Mouse (Mus musculus): Measurements from ENCODE around the gene Aida. TPM values are rescaled to one million over a fixed set of nuclear protein-coding genes. Genes with fewer than 3 reads are reported as not detected.
"Not testable (repeated sequence)": the region's sequence is repeated elsewhere in the genome, so short reads cannot be mapped to it uniquely, and the experiment has no call there.

Gene Aida
- polyA plus RNA-seq, 1 experiment, result 18.9 TPM

- no peaks in the 10 kb centered on the region for H3K27me3 ChIP-seq (ENCODE audit: control insufficient read depth, insufficient read depth, low read length)
- no peak for TF ChIP-seq CTCF (IDR thresholded peaks at IDR 0.05; ENCODE audit: control insufficient read depth, insufficient read depth, insufficient replicate concordance, low read depth, low read length)
- no peak for TF ChIP-seq POLR2A (IDR thresholded peaks at IDR 0.05; ENCODE audit: control insufficient read depth, low read depth, low read length)
- H3K4me3 ChIP-seq (ENCODE audit: control insufficient read depth, low read depth, low read length), result peak overlapping the region; percentile 92
- H3K27ac ChIP-seq (ENCODE audit: control insufficient read depth, insufficient read depth, low read depth, low read length), result peak overlapping the region; percentile 22
- peaks cover 2% of the 10 kb centered on the region; the same call in 1 of the 2 replicates for H3K36me3 ChIP-seq (ENCODE audit: control insufficient read depth, insufficient read depth, low read length)
- H3K4me1 ChIP-seq (ENCODE audit: control insufficient read depth, insufficient read depth, low read length), result no peaks in the 10 kb centered on the region
These were observed 1.1 kb downstream of the Aida start for GRCm38 (mm10) chr1:183297473-183297885.

- Histone ChIP-seq H3K4me3 (ENCODE audit: control insufficient read depth, low read depth, low read length) (peak overlapping the region; percentile 92), H3K27me3 (ENCODE audit: control insufficient read depth, insufficient read depth, low read length) (no peaks in the 10 kb centered on the region), H3K4me1 (ENCODE audit: control insufficient read depth, insufficient read depth, low read length) (no peaks in the 10 kb centered on the region), H3K36me3 (ENCODE audit: control insufficient read depth, insufficient read depth, low read length) (peaks cover 2% of the 10 kb centered on the region; the same call in 1 of the 2 replicates), H3K27ac (ENCODE audit: control insufficient read depth, insufficient read depth, low read depth, low read length) (no peak overlapping the region; the same call in 1 of the 2 replicates)
- no peak for TF ChIP-seq POLR2A (IDR thresholded peaks at IDR 0.05; ENCODE audit: control insufficient read depth, low read depth, low read length)
- no peak for TF ChIP-seq CTCF (IDR thresholded peaks at IDR 0.05; ENCODE audit: control insufficient read depth, insufficient read depth, insufficient replicate concordance, low read depth, low read length)
These were observed 1.6 kb downstream of the Aida start for GRCm38 (mm10) chr1:183297886-183298489.

GRCm38 (mm10) chr1:183299161-183299560 lies 2.8 kb downstream of the Aida start:
- H3K4me3 ChIP-seq (ENCODE audit: control insufficient read depth, low read depth, low read length), result no peak overlapping the region
- no peaks in the 10 kb centered on the region for H3K36me3 ChIP-seq (ENCODE audit: control insufficient read depth, insufficient read depth, low read length)
- H3K27me3 ChIP-seq (ENCODE audit: control insufficient read depth, insufficient read depth, low read length), result no peaks in the 10 kb centered on the region
- H3K4me1 ChIP-seq (ENCODE audit: control insufficient read depth, insufficient read depth, low read length), result no peaks in the 10 kb centered on the region
- H3K27ac ChIP-seq (ENCODE audit: control insufficient read depth, insufficient read depth, low read depth, low read length), result no peak overlapping the region
- TF ChIP-seq CTCF (IDR thresholded peaks at IDR 0.05; ENCODE audit: control insufficient read depth, insufficient read depth, insufficient replicate concordance, low read depth, low read length), result no peak
- TF ChIP-seq POLR2A (IDR thresholded peaks at IDR 0.05; ENCODE audit: control insufficient read depth, low read depth, low read length), result no peak

- Histone ChIP-seq H3K27me3 (ENCODE audit: control insufficient read depth, insufficient read depth, low read length) (no peaks in the 10 kb centered on the region), H3K27ac (ENCODE audit: control insufficient read depth, insufficient read depth, low read depth, low read length) (no peak overlapping the region), H3K4me3 (ENCODE audit: control insufficient read depth, low read depth, low read length) (no peak overlapping the region), H3K4me1 (ENCODE audit: control insufficient read depth, insufficient read depth, low read length) (no peaks in the 10 kb centered on the region), H3K36me3 (ENCODE audit: control insufficient read depth, insufficient read depth, low read length) (no peaks in the 10 kb centered on the region; the same call in 1 of the 2 replicates)
- TF ChIP-seq POLR2A (IDR thresholded peaks at IDR 0.05; ENCODE audit: control insufficient read depth, low read depth, low read length) (no peak), CTCF (IDR thresholded peaks at IDR 0.05; ENCODE audit: control insufficient read depth, insufficient read depth, insufficient replicate concordance, low read depth, low read length) (no peak)
These were observed 11.2 kb downstream of the Aida start for GRCm38 (mm10) chr1:183307555-183307954.

GRCm38 (mm10) chr1:183308476-183308875 lies 12.1 kb downstream of the Aida start:
- TF ChIP-seq CTCF (IDR thresholded peaks at IDR 0.05; ENCODE audit: control insufficient read depth, insufficient read depth, insufficient replicate concordance, low read depth, low read length), result no peak
- no peak for TF ChIP-seq POLR2A (IDR thresholded peaks at IDR 0.05; ENCODE audit: control insufficient read depth, low read depth, low read length)
- no peak overlapping the region for H3K27ac ChIP-seq (ENCODE audit: control insufficient read depth, insufficient read depth, low read depth, low read length)
- H3K36me3 ChIP-seq (ENCODE audit: control insufficient read depth, insufficient read depth, low read length), result no peaks in the 10 kb centered on the region; the same call in 1 of the 2 replicates
- no peaks in the 10 kb centered on the region for H3K27me3 ChIP-seq (ENCODE audit: control insufficient read depth, insufficient read depth, low read length)
- H3K4me3 ChIP-seq (ENCODE audit: control insufficient read depth, low read depth, low read length), result no peak overlapping the region
- H3K4me1 ChIP-seq (ENCODE audit: control insufficient read depth, insufficient read depth, low read length), result no peaks in the 10 kb centered on the region

- not testable (repeated sequence) for H3K36me3 ChIP-seq (ENCODE audit: control insufficient read depth, insufficient read depth, low read length); H3K27me3 ChIP-seq (ENCODE audit: control insufficient read depth, insufficient read depth, low read length); H3K27ac ChIP-seq (ENCODE audit: control insufficient read depth, insufficient read depth, low read depth, low read length); H3K4me1 ChIP-seq (ENCODE audit: control insufficient read depth, insufficient read depth, low read length); H3K4me3 ChIP-seq (ENCODE audit: control insufficient read depth, low read depth, low read length)
These were observed 13.2 kb downstream of the Aida start for GRCm38 (mm10) chr1:183309601-183310000.

GRCm38 (mm10) chr1:183312076-183312475 lies 15.7 kb downstream of the Aida start:
- Histone ChIP-seq H3K27ac (ENCODE audit: control insufficient read depth, insufficient read depth, low read depth, low read length) (no peak overlapping the region), H3K36me3 (ENCODE audit: control insufficient read depth, insufficient read depth, low read length) (peaks cover 2% of the 10 kb centered on the region), H3K4me3 (ENCODE audit: control insufficient read depth, low read depth, low read length) (no peak overlapping the region), H3K4me1 (ENCODE audit: control insufficient read depth, insufficient read depth, low read length) (no peaks in the 10 kb centered on the region), H3K27me3 (ENCODE audit: control insufficient read depth, insufficient read depth, low read length) (no peaks in the 10 kb centered on the region)
- no peak for TF ChIP-seq CTCF (IDR thresholded peaks at IDR 0.05; ENCODE audit: control insufficient read depth, insufficient read depth, insufficient replicate concordance, low read depth, low read length)
- TF ChIP-seq POLR2A (IDR thresholded peaks at IDR 0.05; ENCODE audit: control insufficient read depth, low read depth, low read length), result no peak

- Histone ChIP-seq H3K4me3 (ENCODE audit: control insufficient read depth, low read depth, low read length) (no peak overlapping the region), H3K27ac (ENCODE audit: control insufficient read depth, insufficient read depth, low read depth, low read length) (no peak overlapping the region), H3K4me1 (ENCODE audit: control insufficient read depth, insufficient read depth, low read length) (no peaks in the 10 kb centered on the region), H3K27me3 (ENCODE audit: control insufficient read depth, insufficient read depth, low read length) (no peaks in the 10 kb centered on the region), H3K36me3 (ENCODE audit: control insufficient read depth, insufficient read depth, low read length) (peaks cover 2% of the 10 kb centered on the region)
- TF ChIP-seq CTCF (IDR thresholded peaks at IDR 0.05; ENCODE audit: control insufficient read depth, insufficient read depth, insufficient replicate concordance, low read depth, low read length), result no peak
These were observed 19.4 kb downstream of the Aida start for GRCm38 (mm10) chr1:183315783-183316182.
